Mouse (Mus musculus) C2C12 (cell line): ENCODE results near the gene Coro6.

ENCODE experiments used
- CTCF ChIP-seq: IDR thresholded peaks from one replicate; pipeline ENCODE4 v1.5.1; 2011; ENCODE audit not compliant: control insufficient read depth, insufficient read depth, insufficient read length
- USF1 ChIP-seq: IDR thresholded peaks from one replicate; pipeline ENCODE4 v1.6.1; 2011; ENCODE audit warnings: low read depth, mild to moderate bottlenecking, control low read depth, moderate library complexity

DNA sequence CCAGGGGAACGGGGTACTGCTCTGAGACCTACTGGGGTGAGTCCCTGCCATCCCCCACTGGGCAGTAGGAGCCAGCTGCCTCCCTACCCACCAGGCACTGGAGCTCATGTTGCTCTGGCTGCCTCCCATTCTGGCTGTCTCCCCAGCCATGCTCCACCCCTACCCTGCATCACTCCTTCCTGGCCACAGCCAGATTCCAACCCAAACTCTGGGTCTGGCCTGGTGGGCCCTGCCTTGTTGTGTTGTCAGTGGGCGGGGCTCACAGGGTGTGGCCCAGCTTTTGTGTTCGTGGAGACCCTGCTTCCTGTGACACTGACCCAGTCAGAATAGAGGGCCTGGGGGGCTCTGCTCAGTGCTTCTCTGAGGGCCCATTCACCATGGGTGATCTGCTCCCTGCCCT, 41.3 kb downstream of the Coro6 start:
- TF ChIP-seq CTCF (no peak), USF1 (no peak)
